Mouse (Mus musculus) CH12.LX (cell line): ENCODE measurements around the gene Olfr455. TPM values are rescaled to one million over a fixed set of nuclear protein-coding genes. Genes with fewer than 3 reads are reported as not detected.

Experiments
- DNase-seq: peaks from one replicate; pipeline ENCODE4 v3.0.0-alpha.2; 2013; ENCODE audit errors: extremely low read depth
- H3K27ac ChIP-seq: 2 replicates; pipeline ENCODE4 v1.5.1; 2012; ENCODE audit warnings: low read depth, mild to moderate bottlenecking, control low read depth, moderate library complexity; ENCODE audit not compliant: insufficient read depth
- H3K27me3 ChIP-seq: replicated peaks from 2 replicates; pipeline ENCODE3; 2012; ENCODE audit warnings: inconsistent platforms
- H3K36me3 ChIP-seq, 2 experiments: replicated peaks in 1 of 2; 2 replicates each; pipeline versions ENCODE3 to v1.6.1; 2012; ENCODE audit warnings: inconsistent platforms in 1 of 2, low read length in 1 of 2, mild to moderate bottlenecking in 1 of 2, mixed read lengths in 1 of 2, moderate library complexity in 1 of 2; ENCODE audit not compliant: control insufficient read depth in 1 of 2, insufficient read depth in 1 of 2
- H3K4me1 ChIP-seq, 2 experiments: 2 replicates each; pipeline ENCODE4 v1.6.1; 2012; ENCODE audit warnings: inconsistent platforms in 1 of 2, moderate library complexity in 1 of 2; ENCODE audit not compliant: insufficient read depth in 2 of 2, control insufficient read depth in 1 of 2
- H3K4me2 ChIP-seq: 2 replicates; pipeline ENCODE4 v1.6.1; 2012; ENCODE audit warnings: low read depth, mild to moderate bottlenecking, control low read depth; ENCODE audit not compliant: poor library complexity, insufficient read depth, severe bottlenecking
- H3K4me3 ChIP-seq, 3 experiments: fragments of 150-350 bp in 1 of 3; sonication (generic) in 1 of 3; replicated peaks in 1 of 3; 2 replicates each; pipeline versions ENCODE3 to v1.5.1; 2011 to 2012; ENCODE audit warnings: low read depth in 2 of 3, low read length in 2 of 3, mild to moderate bottlenecking in 2 of 3, moderate library complexity in 2 of 3, control low read depth in 1 of 3, improper control_type of control experiment in 1 of 3, inconsistent platforms in 1 of 3, mixed read lengths in 1 of 3; ENCODE audit not compliant: poor library complexity in 1 of 3
- H3K79me2 ChIP-seq: replicated peaks from 2 replicates; pipeline ENCODE4 v1.6.1; 2012; ENCODE audit warnings: mild to moderate bottlenecking, moderate library complexity; ENCODE audit not compliant: control insufficient read depth, poor library complexity, insufficient read depth, severe bottlenecking; ENCODE audit errors: extremely low read depth
- H3K9ac ChIP-seq: 2 replicates; pipeline ENCODE4 v1.6.1; 2012; ENCODE audit warnings: low read depth, mild to moderate bottlenecking, control low read depth, moderate library complexity; ENCODE audit not compliant: insufficient read depth
- H3K9me3 ChIP-seq: replicated peaks from 2 replicates; pipeline ENCODE3; 2012; ENCODE audit warnings: low read length, inconsistent platforms, mixed read lengths
- BHLHE40 ChIP-seq: IDR thresholded peaks from 2 replicates; pipeline ENCODE4 v1.6.1; 2011; ENCODE audit warnings: mild to moderate bottlenecking, low read depth, low read length, improper control_type of control experiment
- CHD2 ChIP-seq: IDR thresholded peaks from 2 replicates; pipeline ENCODE4 v1.6.1; 2011; ENCODE audit warnings: low read length, improper control_type of control experiment
- CTCF ChIP-seq, 2 experiments: IDR thresholded peaks in 1 of 2; conservative IDR thresholded peaks in 1 of 2; 2 replicates each; pipeline ENCODE4 v1.5.1; 2011 to 2012; ENCODE audit warnings: low read depth in 2 of 2, low read length in 2 of 2, improper control_type of control experiment in 1 of 2, inconsistent platforms in 1 of 2, mild to moderate bottlenecking in 1 of 2, moderate library complexity in 1 of 2
- ELF1 ChIP-seq: IDR thresholded peaks from 2 replicates; pipeline ENCODE4 v1.6.1; 2014; ENCODE audit warnings: low read depth, mild to moderate bottlenecking, inconsistent platforms, low read length, improper control_type of control experiment
- EP300 ChIP-seq: IDR thresholded peaks from 2 replicates; pipeline ENCODE4 v1.6.1; 2011; ENCODE audit warnings: low read length, improper control_type of control experiment
- ETS1 ChIP-seq: conservative IDR thresholded peaks from 2 replicates; pipeline ENCODE4 v1.6.1; 2012; ENCODE audit warnings: low read depth, mild to moderate bottlenecking, inconsistent platforms, low read length, improper control_type of control experiment, moderate library complexity
- HCFC1 ChIP-seq: IDR thresholded peaks from 2 replicates; pipeline ENCODE4 v1.6.1; 2012; ENCODE audit warnings: low read depth, mild to moderate bottlenecking, inconsistent platforms, low read length, improper control_type of control experiment
- JUN ChIP-seq: IDR thresholded peaks from 2 replicates; pipeline ENCODE4 v1.6.1; 2011; ENCODE audit warnings: low read depth, mild to moderate bottlenecking, low read length, improper control_type of control experiment, moderate library complexity; ENCODE audit not compliant: insufficient read depth
- JUND ChIP-seq: conservative IDR thresholded peaks from 2 replicates; pipeline ENCODE4 v1.6.1; 2011; ENCODE audit warnings: low read depth, low read length, improper control_type of control experiment
- MAFK ChIP-seq: IDR thresholded peaks from 2 replicates; pipeline ENCODE4 v1.6.1; 2011; ENCODE audit warnings: low read length, improper control_type of control experiment; ENCODE audit not compliant: insufficient replicate concordance
- MAX ChIP-seq: IDR thresholded peaks from 2 replicates; pipeline ENCODE4 v1.6.1; 2011; ENCODE audit warnings: low read length, improper control_type of control experiment
- MEF2A ChIP-seq: IDR thresholded peaks from 2 replicates; pipeline ENCODE4 v1.6.1; 2014; ENCODE audit warnings: low read depth, mild to moderate bottlenecking, inconsistent platforms, low read length, improper control_type of control experiment, borderline replicate concordance
- MXI1 ChIP-seq: IDR thresholded peaks from 2 replicates; pipeline ENCODE4 v1.6.1; 2011; ENCODE audit warnings: mild to moderate bottlenecking, low read depth, low read length, improper control_type of control experiment
- NELFE ChIP-seq: IDR thresholded peaks from 2 replicates; pipeline ENCODE4 v1.6.1; 2011; ENCODE audit warnings: low read depth, low read length, improper control_type of control experiment
- PAX5 ChIP-seq: IDR thresholded peaks from 2 replicates; pipeline ENCODE4 v1.6.1; 2012; ENCODE audit warnings: low read length, inconsistent platforms, mixed read lengths
- POLR2A ChIP-seq: IDR thresholded peaks from 2 replicates; pipeline ENCODE4 v1.6.1; 2011; ENCODE audit warnings: low read depth, mild to moderate bottlenecking, improper control_type of control experiment, low read length
- POLR2AphosphoS2 ChIP-seq: IDR thresholded peaks from 2 replicates; pipeline ENCODE4 v1.6.1; 2011; ENCODE audit warnings: low read depth, low read length, improper control_type of control experiment
- RAD21 ChIP-seq: IDR thresholded peaks from 2 replicates; pipeline ENCODE4 v1.6.1; 2011; ENCODE audit warnings: low read depth, mild to moderate bottlenecking, low read length, improper control_type of control experiment, moderate library complexity
- RCOR1 ChIP-seq: conservative IDR thresholded peaks from 2 replicates; pipeline ENCODE4 v1.6.1; 2012; ENCODE audit warnings: low read depth, mild to moderate bottlenecking, inconsistent platforms, low read length, improper control_type of control experiment
- SMC3 ChIP-seq: IDR thresholded peaks from 2 replicates; pipeline ENCODE4 v1.6.1; 2011; ENCODE audit warnings: low read depth, low read length, improper control_type of control experiment
- TCF12 ChIP-seq: IDR thresholded peaks from 2 replicates; pipeline ENCODE4 v1.6.1; 2014; ENCODE audit warnings: low read depth, mild to moderate bottlenecking, inconsistent platforms, low read length, improper control_type of control experiment
- UBTF ChIP-seq: IDR thresholded peaks from 2 replicates; pipeline ENCODE4 v1.6.1; 2012; ENCODE audit warnings: low read depth, mild to moderate bottlenecking, inconsistent platforms, low read length, improper control_type of control experiment, moderate library complexity
- USF1 ChIP-seq: IDR thresholded peaks from 2 replicates; pipeline ENCODE4 v1.6.1; 2014; ENCODE audit warnings: low read depth, mild to moderate bottlenecking, inconsistent platforms, low read length, improper control_type of control experiment
- ZC3H11A ChIP-seq: IDR thresholded peaks from 2 replicates; pipeline ENCODE4 v1.6.1; 2012; ENCODE audit warnings: low read depth, mild to moderate bottlenecking, inconsistent platforms, low read length, improper control_type of control experiment
- ZKSCAN1 ChIP-seq: IDR thresholded peaks from 2 replicates; pipeline ENCODE4 v1.6.1; 2012; ENCODE audit warnings: low read depth, inconsistent platforms, low read length, improper control_type of control experiment, borderline replicate concordance
- ZMIZ1 ChIP-seq: IDR thresholded peaks from 2 replicates; pipeline ENCODE4 v1.6.1; 2012; ENCODE audit warnings: low read depth, mild to moderate bottlenecking, inconsistent platforms, low read length, improper control_type of control experiment
- dilution Hi-C: fragments of 300-500 bp; cut with MboI; formaldehyde crosslinking; loops from 2 replicates; pipeline ENCODE4 v1.14.3; 2020; ENCODE audit warnings: low sequenced_read_pairs; ENCODE audit not compliant: extremely low pct_unique_long_range_greater_than_20kb, extremely low pct_ligation_motif_present
- in situ Hi-C: fragments of 300-500 bp; cut with MboI; formaldehyde crosslinking; loops from 3 replicates; pipeline ENCODE4 v1.14.3; 2019; ENCODE audit warnings: low sequenced_read_pairs, low pct_ligation_motif_present, low pct_unique_long_range_greater_than_20kb, mixed read lengths
- polyA plus RNA-seq: library from polyadenylated mRNA; unstranded; fragments of >175 nt; gene quantifications from 2 replicates; pipeline ENCODE4 v1.2.1, GENCODE M21; 2012; ENCODE audit warnings: low read depth; ENCODE audit not compliant: insufficient read length
- total RNA-seq, 2 experiments: library from RNA; depleted of rRNA; stranded (reverse); fragments of 300-350 nt in 1 of 2; fragments of >200 nt in 1 of 2; gene quantifications; 2 replicates each; pipeline ENCODE4 v1.2.3; 2012 to 2014

Gene Olfr455
- total and polyA plus RNA-seq, 3 experiments, result not detected

DNA sequence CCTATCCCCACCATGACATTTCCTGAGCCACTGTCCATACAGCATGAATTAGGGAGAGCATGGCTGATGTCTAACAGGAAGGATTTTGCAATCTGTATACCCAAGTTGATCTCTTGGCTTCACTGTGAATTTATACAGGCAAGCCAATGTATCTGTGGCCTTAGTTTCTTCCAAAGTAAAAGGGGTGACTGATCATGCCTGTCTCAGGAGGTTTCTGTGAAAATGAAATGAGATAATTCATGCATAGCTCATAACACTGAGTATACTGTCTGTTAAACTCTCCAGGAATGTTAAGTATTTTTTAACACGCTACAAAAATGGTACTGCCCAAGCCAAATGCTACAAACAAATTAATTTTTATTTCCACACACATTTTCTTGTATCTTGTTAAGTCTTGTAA lies 33.9 kb downstream of the Olfr455 start:
- TF ChIP-seq ETS1, result no peak
- TF ChIP-seq SMC3, result no peak
- TF ChIP-seq EP300, result no peak
- TF ChIP-seq HCFC1, result no peak
- no peak for TF ChIP-seq MAX
- no peak for TF ChIP-seq CTCF (conservative IDR thresholded peaks at IDR 0.05 in 1 of 2, IDR thresholded peaks at IDR 0.05 in 1 of 2; ENCODE audit: low read depth in 2 of 2, low read length in 2 of 2)
- TF ChIP-seq NELFE, result no peak
- TF ChIP-seq RCOR1, result no peak
- no peak for TF ChIP-seq ZMIZ1
- TF ChIP-seq POLR2A, result no peak
- no peak for TF ChIP-seq CHD2
- no peak for TF ChIP-seq MAFK
- Histone ChIP-seq H3K9ac (no peak overlapping the region), H3K4me3 (no peak overlapping the region), H3K9me3 (no peaks in the 10 kb centered on the region), H3K4me1 (no peaks in the 10 kb centered on the region), H3K79me2 (no peaks in the 10 kb centered on the region), H3K4me2 (no peak overlapping the region), H3K27me3 (no peaks in the 10 kb centered on the region), H3K36me3 (no peaks in the 10 kb centered on the region), H3K27ac (no peak overlapping the region)
- dilution Hi-C loops, result no loop called here
- in situ Hi-C loops, result no loop called here
- no peak for DNase-seq

DNA sequence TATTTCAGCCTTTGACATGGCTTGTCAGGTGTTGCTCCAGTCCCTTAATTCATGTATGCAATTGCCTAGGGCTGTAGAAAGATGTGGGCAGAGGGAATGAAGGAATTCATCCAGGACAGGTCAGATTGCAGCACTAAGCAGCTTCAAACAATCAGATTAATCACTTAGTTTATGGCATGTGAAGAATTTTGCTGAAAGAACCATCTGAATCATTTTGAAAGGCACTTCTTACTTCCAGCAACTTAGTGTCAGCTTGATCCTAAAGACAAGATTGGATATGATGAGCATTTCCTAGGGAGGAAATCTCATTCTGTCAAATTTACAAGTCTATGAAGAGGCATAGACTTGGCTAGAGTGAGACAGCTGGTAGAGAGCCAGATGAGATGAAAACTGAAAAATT lies 38.1 kb downstream of the Olfr455 start:
- dilution Hi-C loops, result no loop called here
- H3K9ac ChIP-seq, result no peak overlapping the region
- H3K27me3 ChIP-seq, result no peaks in the 10 kb centered on the region
- H3K4me1 ChIP-seq, result no peaks in the 10 kb centered on the region
- TF ChIP-seq ZMIZ1, result no peak
- TF ChIP-seq MEF2A, result no peak
- no peak for TF ChIP-seq PAX5
- no peak for TF ChIP-seq TCF12
- TF ChIP-seq NELFE, result no peak
- no peak for TF ChIP-seq ZC3H11A
- TF ChIP-seq ELF1, result no peak
- TF ChIP-seq ZKSCAN1, result no peak
- no peak for TF ChIP-seq MAX
- TF ChIP-seq JUN, result no peak
- TF ChIP-seq UBTF, result no peak
- TF ChIP-seq POLR2AphosphoS2, result no peak
- TF ChIP-seq MXI1, result no peak
- TF ChIP-seq RAD21, result no peak
- no peak for TF ChIP-seq BHLHE40
- TF ChIP-seq JUND, result no peak
- no peak for TF ChIP-seq USF1
- TF ChIP-seq CTCF (conservative IDR thresholded peaks at IDR 0.05 in 1 of 2, IDR thresholded peaks at IDR 0.05 in 1 of 2; ENCODE audit: low read depth in 2 of 2, low read length in 2 of 2), result no peak
- TF ChIP-seq, all 38 proteins: peak for 0
- no peaks in the 10 kb centered on the region for H3K79me2 ChIP-seq
- in situ Hi-C loops, result no loop called here
- no peak for DNase-seq
- no peaks in the 10 kb centered on the region for H3K9me3 ChIP-seq
- no peak overlapping the region for H3K4me3 ChIP-seq
- H3K27ac ChIP-seq, result no peak overlapping the region
- no peak overlapping the region for H3K4me2 ChIP-seq
- H3K36me3 ChIP-seq, result no peaks in the 10 kb centered on the region
